Mouse (Mus musculus) thymus, adult 2 months (tissue): ENCODE results near the gene Cd300lf.
A peak's percentile ranks its signal among the peaks of the same experiment; 100 is the strongest.

ENCODE experiments used
- CTCF ChIP-seq: fragments of 200-500 bp; IDR thresholded peaks from 2 replicates; pipeline ENCODE4 v1.5.1; 2012; ENCODE audit warnings: mild to moderate bottlenecking, control low read depth, low read length, moderate library complexity, borderline replicate concordance; ENCODE audit not compliant: control insufficient read depth, poor library complexity, insufficient read depth; ENCODE audit errors: extremely low read depth
- POLR2A ChIP-seq: fragments of 200-500 bp; IDR thresholded peaks from 2 replicates; pipeline ENCODE4 v1.6.1; 2012; ENCODE audit warnings: mild to moderate bottlenecking, low read length, control low read depth, moderate library complexity; ENCODE audit not compliant: control insufficient read depth, poor library complexity, insufficient read depth; ENCODE audit errors: extremely low read depth

- TF ChIP-seq CTCF (0 out of 2 replicates have a peak, but pooled peaks have one; percentile 52), POLR2A (no peak)
Observed at GRCm38 (mm10) chr11:115080886-115081285, 52.9 kb downstream of the Cd300lf start.
